Mouse (Mus musculus): Measurements from ENCODE around the gene Ankrd40. TPM values are rescaled to one million over a fixed set of nuclear protein-coding genes. Genes with fewer than 3 reads are reported as not detected.

Gene Ankrd40
- polyA plus RNA-seq, 2 experiments from 2014 or later, result 14.1 to 14.8 TPM

GRCm38 (mm10) chr11:94323271-94323925, 4.4 kb upstream of the Ankrd40 start:
- ATAC-seq, result no peak

- ATAC-seq, result no peak
Measured at GRCm38 (mm10) chr11:94324618-94325017, 3.2 kb upstream of the Ankrd40 start.

GRCm38 (mm10) chr11:94326961-94327411, 815 bp upstream of the Ankrd40 start:
- no peak for ATAC-seq

GRCm38 (mm10) chr11:94328644-94329025, 834 bp downstream of the Ankrd40 start:
- no peak for ATAC-seq

- no peak for ATAC-seq
Measured at GRCm38 (mm10) chr11:94329270-94329891, 1.6 kb downstream of the Ankrd40 start.

GRCm38 (mm10) chr11:94330211-94330610, 2.4 kb downstream of the Ankrd40 start:
- no peak for ATAC-seq

GRCm38 (mm10) chr11:94332726-94333125, 4.9 kb downstream of the Ankrd40 start:
- no peak for ATAC-seq

- no peak for ATAC-seq
Measured at GRCm38 (mm10) chr11:94334386-94334968, 6.7 kb downstream of the Ankrd40 start.

- no peak for ATAC-seq
Measured at GRCm38 (mm10) chr11:94336551-94336950, 8.8 kb downstream of the Ankrd40 start.

GRCm38 (mm10) chr11:94338347-94338746, 10.5 kb downstream of the Ankrd40 start:
- no peak for ATAC-seq

GRCm38 (mm10) chr11:94339732-94340585, 12.2 kb downstream of the Ankrd40 start:
- ATAC-seq, result peak; percentile 89

- no peak for ATAC-seq
Measured at GRCm38 (mm10) chr11:94340948-94341933, 13.4 kb downstream of the Ankrd40 start.

- ATAC-seq, result no peak
Measured at GRCm38 (mm10) chr11:94342114-94342905, 14.5 kb downstream of the Ankrd40 start.

GRCm38 (mm10) chr11:94343955-94344358, 16.2 kb downstream of the Ankrd40 start:
- no peak for ATAC-seq

- no peak for ATAC-seq
Measured at GRCm38 (mm10) chr11:94344470-94344869, 16.7 kb downstream of the Ankrd40 start.

GRCm38 (mm10) chr11:94345926-94346325, 18.1 kb downstream of the Ankrd40 start:
- ATAC-seq, result no peak

- ATAC-seq, result no peak
Measured at GRCm38 (mm10) chr11:94346611-94347010, 18.8 kb downstream of the Ankrd40 start.

- ATAC-seq, result no peak
Measured at GRCm38 (mm10) chr11:94347063-94347575, 19.3 kb downstream of the Ankrd40 start.

- ATAC-seq, result no peak
Measured at GRCm38 (mm10) chr11:94349839-94350238, 22.0 kb downstream of the Ankrd40 start.

- ATAC-seq, result no peak
Measured at GRCm38 (mm10) chr11:94350337-94350736, 22.5 kb downstream of the Ankrd40 start.

- ATAC-seq, result no peak
Measured at GRCm38 (mm10) chr11:94351094-94351493, 23.3 kb downstream of the Ankrd40 start.
